Mouse (Mus musculus) urinary bladder, postnatal 0 days (tissue): ENCODE measurements around the gene March11. TPM values are rescaled to one million over a fixed set of nuclear protein-coding genes. Genes with fewer than 3 reads are reported as not detected.

ENCODE experiments used
- polyA plus RNA-seq: library from polyadenylated mRNA; unstranded; fragments of >200 nt; fragmentation: Nextera tagmentation; extraction: Ambion mirVana; gene quantifications from 2 replicates; pipeline ENCODE4 v1.2.1, GENCODE M21; 2015

The March11 gene
- polyA plus RNA-seq = not detected in 2 replicates

GRCm38 (mm10) chr15:26308629-26309230 lies at the start of gene March11:
TSS of gene March11 (plus strand) at chr15:26309048.

